Mouse (Mus musculus): ENCODE measurements around the gene Txnrd1.

Gene Txnrd1

GRCm38 (mm10) chr10:82923547-82923946 is 89.8 kb downstream of the Txnrd1 start:
- no peak for DNase-seq

GRCm38 (mm10) chr10:82924750-82925149 is 91.0 kb downstream of the Txnrd1 start:
- no peak for DNase-seq

DNA sequence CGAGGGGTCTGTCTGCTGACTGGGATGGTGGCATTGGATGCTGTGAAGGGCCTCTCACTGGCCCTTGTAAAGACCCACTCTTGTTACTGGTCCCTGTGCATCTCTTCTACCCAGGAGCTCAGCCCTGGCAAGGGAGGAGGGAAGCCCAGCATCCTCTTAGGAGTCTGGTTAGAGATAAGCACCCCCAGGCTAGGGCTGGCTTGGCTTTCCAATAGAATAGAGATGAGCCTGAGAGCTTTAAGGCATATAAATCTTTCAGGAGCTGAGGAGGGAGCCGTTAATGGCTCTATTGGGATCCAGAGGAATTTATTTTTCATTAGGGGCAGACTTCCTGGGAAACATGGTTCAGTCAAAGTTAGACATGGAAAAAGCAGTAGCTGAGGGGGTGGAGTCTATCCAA is 91.9 kb downstream of the Txnrd1 start:
- peak; percentile 16 for DNase-seq

GRCm38 (mm10) chr10:82935018-82935633 is 101.4 kb downstream of the Txnrd1 start:
- no peak for DNase-seq

DNA sequence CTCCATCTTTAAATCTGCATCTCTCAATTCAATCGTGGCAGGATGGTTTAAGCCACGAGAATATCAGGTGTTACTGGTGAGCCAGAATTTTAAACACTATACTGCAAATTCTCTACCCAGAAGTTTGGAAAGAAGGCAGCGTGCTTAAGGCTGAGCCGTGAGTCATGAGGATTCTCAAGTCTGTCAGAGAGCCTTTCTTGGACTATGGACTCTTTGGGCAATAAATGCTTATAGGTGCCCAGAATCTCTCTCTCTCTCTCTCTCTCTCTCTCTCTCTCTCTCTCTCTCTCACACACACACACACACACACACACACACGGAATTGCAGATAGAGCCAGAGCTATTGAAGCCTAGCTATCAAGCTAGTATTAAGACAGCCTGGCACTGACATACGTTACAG is 102.0 kb downstream of the Txnrd1 start:
- no peak for DNase-seq
